8 mouse cellular contexts compared by ENCODE assay signal in the genomic region with DNA sequence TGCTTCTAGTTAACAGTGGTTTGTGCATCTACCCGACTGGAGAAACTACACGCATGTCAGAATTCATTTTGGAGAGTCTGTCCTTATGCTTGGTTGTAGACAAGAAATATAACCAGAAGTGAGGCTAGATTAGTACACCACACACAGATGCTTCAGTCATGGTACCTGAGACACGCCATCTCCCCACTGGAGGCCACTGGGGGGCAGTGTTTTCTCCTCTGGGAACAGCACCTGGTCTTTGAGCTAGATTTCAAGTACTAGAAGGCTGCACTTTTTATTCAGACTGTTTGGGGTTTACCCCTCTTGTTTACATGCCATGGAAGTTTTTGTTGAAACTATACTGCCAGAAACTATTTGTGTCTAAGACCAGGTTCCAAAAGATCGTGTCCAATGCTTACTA. TPM values are rescaled to one million over a fixed set of nuclear protein-coding genes. Genes with fewer than 3 reads are reported as not detected.
A peak's percentile ranks its signal among the peaks of the same experiment; 100 is the strongest.
DNase-seq lines count a peak whose midpoint lies in the region; ATAC-seq lines count a peak whose summit lies in the region.

No protein-coding gene starts in this region.

- H3K4me1 ChIP-seq in heart, embryonic 11.5 days (ENCODE audit: control insufficient read depth, insufficient read depth, low read length): no peaks in the 10 kb centered on the region
- H3K4me1 ChIP-seq in kidney, embryonic 16.5 days (ENCODE audit: insufficient read depth, low read length): no peaks in the 10 kb centered on the region

- peak; percentile 14 to 68 for DNase-seq in heart, adult 18-20 months
- DNase-seq in 3T3-L1 (ENCODE audit: low read depth, low spot score): peak; percentile 67
- peak; percentile 44 for DNase-seq in T-cell, adult 2 months (ENCODE audit: low spot score)
- peak; percentile 72 to 83 for DNase-seq in cerebellum, postnatal 25 days
- DNase-seq in lung, postnatal 25 days (ENCODE audit: low spot score): peak; percentile 29
- peak; percentile 50 to 78 for DNase-seq in spleen, postnatal 4 days (ENCODE audit: low spot score in 2 of 2)

- H3K36me3 ChIP-seq in heart, embryonic 11.5 days (ENCODE audit: control insufficient read depth, insufficient read depth, low read length): no peaks in the 10 kb centered on the region
- no peaks in the 10 kb centered on the region for H3K36me3 ChIP-seq in kidney, embryonic 16.5 days (ENCODE audit: insufficient read depth, low read length)

- WGBS in heart, embryonic 11.5 days (ENCODE audit: insufficient replicate concordance): 19% methylated on average over 4 of the region's 4 CpGs
- WGBS in kidney, embryonic 16.5 days: 31% methylated on average over 4 of the region's 4 CpGs

- ATAC-seq in heart, embryonic 11.5 days (replicated peaks; ENCODE audit: insufficient number of reproducible peaks, low FRiP score, low TSS enrichment): no peak
- ATAC-seq in kidney, embryonic 16.5 days (ENCODE audit: low FRiP score, low TSS enrichment): peak; percentile 46; the same call in 1 of the 2 replicates

- no peaks in the 10 kb centered on the region for H3K9me3 ChIP-seq in heart, embryonic 11.5 days (replicated peaks; ENCODE audit: control insufficient read depth, low read length)
- H3K9me3 ChIP-seq in kidney, embryonic 16.5 days (ENCODE audit: low read length): no peaks in the 10 kb centered on the region

- H3K9ac ChIP-seq in heart, embryonic 11.5 days (ENCODE audit: low read depth, low read length): no peak overlapping the region
- H3K9ac ChIP-seq in kidney, embryonic 16.5 days (replicated peaks; ENCODE audit: low read length): no peak overlapping the region

- H3K27me3 ChIP-seq in heart, embryonic 11.5 days (ENCODE audit: control insufficient read depth, insufficient read depth, low read length): no peaks in the 10 kb centered on the region
- H3K27me3 ChIP-seq in kidney, embryonic 16.5 days (ENCODE audit: insufficient read depth, low read length): no peaks in the 10 kb centered on the region

- H3K4me3 ChIP-seq in heart, embryonic 11.5 days (ENCODE audit: low read depth, low read length): no peak overlapping the region
- H3K4me3 ChIP-seq in kidney, embryonic 16.5 days (ENCODE audit: low read length): no peak overlapping the region

- no peak overlapping the region for H3K4me2 ChIP-seq in heart, embryonic 11.5 days
- H3K4me2 ChIP-seq in kidney, embryonic 16.5 days (replicated peaks; ENCODE audit: low read depth, low read length): no peak overlapping the region

- H3K27ac ChIP-seq in heart, embryonic 11.5 days (ENCODE audit: low read depth, low read length): no peak overlapping the region
- no peak overlapping the region for H3K27ac ChIP-seq in kidney, embryonic 16.5 days (ENCODE audit: low read length)

RNA-seq across cellular contexts. Expression of a gene that starts 43.2 kb away (rescaled TPM):
- total RNA-seq in heart, adult 18-20 months (2021): 10 to 100 TPM; 64.7 to 64.8 TPM
- polyA plus RNA-seq in heart, embryonic 11.5 days (2014; fragmentation: Nextera tagmentation; extraction: Ambion mirVana): 162 and 164 TPM in 2 replicates
- 178 and 183 TPM in 2 replicates for polyA plus RNA-seq in kidney, embryonic 16.5 days (2015; fragmentation: Nextera tagmentation; extraction: Ambion mirVana)
